Mouse (Mus musculus): ENCODE measurements around the gene Prl2b1. TPM values are rescaled to one million over a fixed set of nuclear protein-coding genes. Genes with fewer than 3 reads are reported as not detected.

The Prl2b1 gene
- total RNA-seq (2021): not detected
- long read RNA-seq, experiment 1: 0 reads
- long read RNA-seq, experiment 2: 0 reads

DNA sequence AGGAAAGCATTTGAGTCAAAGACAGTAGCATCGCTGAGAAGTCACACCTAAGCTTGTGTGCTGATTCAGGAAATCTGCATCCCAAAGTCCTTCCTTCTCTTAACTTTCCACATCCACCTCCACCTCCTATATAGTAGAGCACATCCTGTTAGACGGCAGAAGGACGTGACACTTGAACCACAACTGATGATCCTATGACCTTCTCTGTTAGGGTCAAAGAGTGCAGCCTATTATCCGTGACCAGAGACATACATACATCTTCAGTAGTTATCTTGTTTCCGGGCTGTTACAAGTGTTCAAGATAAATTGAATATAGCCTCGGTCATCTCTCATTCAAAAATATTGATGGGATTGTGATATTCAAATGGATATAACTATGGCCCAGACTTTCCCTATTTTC is at the start of gene Prl2b1:
Prl2b1 (minus strand) TSS at position 101 of the 400 bp plus-strand sequence.
- no peak for DNase-seq

DNA sequence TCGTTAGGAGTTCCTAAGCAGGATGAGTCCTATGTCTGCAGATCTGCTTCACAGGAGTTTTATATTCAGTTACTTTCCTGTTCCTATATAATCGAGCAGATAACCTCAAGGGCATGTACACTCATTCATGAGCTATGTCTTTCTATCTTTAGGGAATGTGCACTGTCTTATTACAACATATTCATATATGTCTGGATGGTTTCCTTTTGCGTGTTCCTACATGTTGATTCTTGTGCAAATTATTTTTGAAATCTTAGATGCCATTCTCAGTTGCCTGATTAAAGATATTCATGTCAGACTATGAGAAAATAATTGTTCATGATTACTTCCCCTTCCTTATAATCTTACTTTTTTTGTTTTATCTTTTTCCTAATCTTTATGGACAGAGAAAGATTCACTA is 47.9 kb upstream of the Prl2b1 start, which contains the start of gene Prl8a6:
Prl8a6 (minus strand) TSS at position 101 of the 400 bp plus-strand sequence.
- no peak for DNase-seq

DNA sequence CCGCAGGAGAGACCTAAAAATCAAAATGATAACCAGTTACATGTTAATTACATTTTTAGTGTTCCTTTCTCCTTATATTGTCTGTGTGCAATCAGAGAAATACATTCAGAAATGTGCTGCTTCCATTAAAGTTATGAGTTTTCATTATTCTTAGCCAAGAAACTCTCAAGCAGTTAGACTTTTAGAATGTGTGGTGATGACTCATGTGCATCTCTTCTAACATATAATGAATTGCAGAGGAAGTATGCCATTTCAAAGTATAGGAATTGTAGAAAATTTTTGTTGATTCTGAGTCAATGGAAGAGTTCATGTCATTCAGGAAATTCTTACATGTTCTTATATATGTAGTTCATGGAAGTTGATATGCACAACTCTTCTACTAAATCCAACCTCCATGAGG is 42.5 kb upstream of the Prl2b1 start:
- no peak for DNase-seq

DNA sequence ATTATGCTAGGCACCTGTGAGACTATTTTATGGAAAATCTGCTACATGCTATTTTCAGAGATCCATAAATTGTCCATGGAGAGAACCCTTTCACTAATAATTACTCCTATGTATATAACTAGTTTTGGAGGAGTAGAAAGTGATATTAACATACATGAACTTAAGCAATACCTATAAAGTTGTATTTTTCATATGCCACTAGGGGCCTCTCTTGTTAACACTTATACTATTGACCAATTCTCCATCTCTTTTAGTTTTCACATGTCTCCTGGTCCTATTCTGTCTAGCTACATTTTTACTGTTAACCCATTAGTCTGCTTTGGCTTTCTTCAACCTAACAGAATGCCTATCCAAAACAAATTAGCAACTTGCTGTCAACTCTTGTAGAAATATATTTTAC is 23.0 kb upstream of the Prl2b1 start:
- no peak for DNase-seq

DNA sequence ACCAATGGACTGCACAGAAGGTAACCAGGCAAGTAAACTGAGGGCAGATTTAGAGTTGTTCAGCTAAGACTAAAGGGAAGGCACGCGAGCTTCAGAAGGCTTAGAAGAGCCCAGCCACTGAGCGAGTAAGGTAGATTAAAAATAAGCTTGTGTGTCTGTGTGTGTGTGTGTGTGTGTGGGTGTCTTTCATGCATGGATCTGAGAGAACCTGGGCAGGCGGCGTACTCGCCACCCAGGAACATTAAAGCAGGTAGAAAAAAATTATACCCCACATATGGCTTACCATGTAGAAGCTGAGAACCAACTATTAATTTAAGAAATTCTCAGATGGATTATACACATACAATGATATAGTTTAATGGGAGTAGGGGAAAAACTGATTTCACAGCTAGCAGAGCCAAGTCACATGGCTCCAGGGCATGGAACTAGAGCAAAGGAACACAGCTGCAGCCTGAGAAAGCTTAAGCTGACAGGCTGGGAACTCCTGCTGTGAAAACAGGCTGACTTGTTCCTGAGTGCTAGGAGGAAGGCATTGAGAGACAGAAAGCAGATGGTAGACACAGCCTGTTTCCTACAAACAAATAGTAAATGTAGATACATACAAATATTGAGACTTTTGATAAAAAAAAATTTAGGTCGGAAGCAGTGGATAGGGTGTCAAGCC is 8.5 kb upstream of the Prl2b1 start:
- no peak for DNase-seq

GRCm38 (mm10) chr13:27345373-27345772 is 45.3 kb downstream of the Prl2b1 start, which contains the start of gene Prl8a2:
TSS of gene Prl8a2 (plus strand) at chr13:27345673.
- DNase-seq: no peak

DNA sequence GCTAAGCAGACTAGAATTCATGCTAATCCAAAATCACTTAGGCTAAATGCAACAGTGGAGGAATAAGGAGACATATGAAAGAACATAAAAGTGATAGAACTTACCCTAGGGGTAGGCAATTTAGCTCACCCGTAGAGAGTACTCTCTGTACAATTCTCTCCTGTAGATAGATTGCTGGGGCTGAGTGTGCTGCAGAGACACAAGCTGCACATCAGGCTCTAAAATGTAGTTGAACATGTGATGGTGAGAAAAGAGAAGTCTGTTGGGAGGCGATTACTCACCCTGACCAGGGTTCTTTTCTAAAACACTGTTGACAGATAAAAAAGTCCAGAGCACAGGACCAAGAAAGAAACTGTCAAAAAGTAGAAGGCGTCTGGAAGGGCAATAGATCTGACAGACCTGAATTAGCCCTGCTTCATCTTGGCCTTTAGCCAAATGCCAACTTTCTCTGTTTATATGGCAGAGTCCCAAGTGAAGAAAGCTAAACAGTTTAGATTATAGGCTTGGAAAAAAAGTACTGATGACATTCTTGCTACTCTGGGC is 47.8 kb downstream of the Prl2b1 start:
- no peak for DNase-seq

DNA sequence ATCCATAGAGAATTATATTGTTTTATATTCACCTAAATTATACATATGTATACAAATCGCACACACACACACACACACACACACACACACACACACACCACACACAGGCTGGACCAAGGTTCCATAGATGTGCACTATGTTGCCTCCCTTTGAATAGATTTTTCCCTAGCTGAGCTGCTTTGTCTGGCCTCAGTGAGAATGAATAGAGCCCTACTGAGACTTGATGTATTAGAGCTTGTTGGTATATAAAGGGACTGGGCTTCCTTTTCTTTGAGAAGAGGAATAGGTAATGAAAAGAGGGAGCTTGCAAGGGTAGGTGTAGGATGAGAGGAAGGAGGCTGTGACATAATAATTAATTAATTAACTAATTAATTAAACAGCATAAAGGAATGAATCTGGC is 55.7 kb downstream of the Prl2b1 start:
- no peak for DNase-seq

Other genes starting within 250 kb of the Prl2b1 start
- not detected for gene Prl3d3, start 234.1 kb downstream of the Prl2b1 start, total RNA-seq (2021)
- not detected for gene Prl3c1, start 194.2 kb downstream of the Prl2b1 start, total RNA-seq (2021)
- not detected for gene Prl3b1, start 149.0 kb downstream of the Prl2b1 start, total RNA-seq (2021)
- gene Prl3a1, start 131.4 kb downstream of the Prl2b1 start, total RNA-seq (2021): not detected
- not detected for gene Prl6a1, start 78.2 kb downstream of the Prl2b1 start, total RNA-seq (2021)
- gene Prl8a2, start 45.2 kb downstream of the Prl2b1 start, total RNA-seq (2021): not detected
- gene Prl8a6, start 47.8 kb upstream of the Prl2b1 start, total RNA-seq (2021): not detected
- gene Prl8a8, start 122.4 kb upstream of the Prl2b1 start, total RNA-seq (2021): not detected
- gene Prl8a9, start 173.8 kb upstream of the Prl2b1 start, total RNA-seq (2021): not detected
- gene Prl8a1, start 191.3 kb upstream of the Prl2b1 start, total RNA-seq (2021): not detected
- not detected for gene Prl7b1, start 219.7 kb upstream of the Prl2b1 start, total RNA-seq (2021)